Mouse (Mus musculus): ENCODE measurements around the gene Samd4b. TPM values are rescaled to one million over a fixed set of nuclear protein-coding genes. Genes with fewer than 3 reads are reported as not detected.

The Samd4b gene
- total and polyA plus RNA-seq, 2 experiments from 2014 or later, result 19.2 to 56.0 TPM

DNA sequence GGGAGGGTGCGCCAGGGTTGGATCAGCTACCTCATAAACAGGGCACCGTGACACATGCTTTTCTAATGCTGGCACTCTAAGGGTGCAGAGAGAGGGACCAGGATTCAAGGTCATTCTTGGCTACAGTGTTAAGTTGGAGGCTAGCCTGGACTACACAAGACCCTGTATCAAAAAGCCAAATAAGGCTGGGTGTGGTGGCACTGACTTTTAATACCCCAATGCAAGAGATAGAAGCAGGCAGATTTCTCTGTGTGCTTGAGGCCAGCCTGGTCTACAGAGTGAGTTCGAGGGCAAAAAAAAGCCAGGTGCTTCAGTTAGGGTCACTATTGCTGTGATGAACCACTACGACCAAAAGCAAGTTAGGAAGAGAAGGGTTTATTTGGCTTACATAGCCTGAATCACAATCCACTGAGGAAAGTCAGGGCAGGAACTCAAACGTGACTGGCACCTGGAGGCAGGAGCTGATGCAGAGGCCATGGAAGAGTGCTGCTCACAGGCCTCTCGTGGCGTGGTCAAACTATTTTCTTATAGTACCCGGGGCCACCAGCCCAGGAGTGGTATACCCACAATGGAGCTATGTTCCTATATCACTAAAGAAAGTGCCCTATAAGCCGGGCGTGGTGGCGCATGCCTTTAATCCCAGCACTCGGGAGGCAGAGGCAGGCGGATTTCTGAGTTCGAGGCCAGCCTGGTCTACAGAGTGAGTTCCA is 156.0 kb downstream of the Samd4b start:
- Histone ChIP-seq H3K27ac (ENCODE audit: low read depth, low read length) (no peak overlapping the region), H3K36me3 (ENCODE audit: insufficient read depth, low read length) (no peaks in the 10 kb centered on the region), H3K4me3 (ENCODE audit: low read depth, low read length) (no peak overlapping the region), H3K27me3 (ENCODE audit: insufficient read depth, low read length) (no peaks in the 10 kb centered on the region), H3K9me3 (ENCODE audit: low read length) (no peaks in the 10 kb centered on the region), H3K4me1 (ENCODE audit: insufficient read depth, low read length) (no peaks in the 10 kb centered on the region), H3K4me2 (ENCODE audit: low read depth, low read length, poor library complexity, severe bottlenecking) (no peak overlapping the region), H3K9ac (replicated peaks; ENCODE audit: low read length, poor library complexity, severe bottlenecking) (no peak overlapping the region)
- TF ChIP-seq CTCF (IDR thresholded peaks at IDR 0.05), result no peak
- DNase-seq (ENCODE audit: low spot score) (no peak), ATAC-seq (ENCODE audit: low FRiP score) (no peak)
- 85% methylated on average over 12 of the region's 14 CpGs for WGBS

- 57% methylated on average over 2 of the region's 2 CpGs for WGBS
- no peak overlapping the region for H3K9ac ChIP-seq (replicated peaks; ENCODE audit: low read length, poor library complexity, severe bottlenecking)
- no peak for DNase-seq (ENCODE audit: low spot score)
- no peak for ATAC-seq (ENCODE audit: low FRiP score)
- H3K27ac ChIP-seq (ENCODE audit: low read depth, low read length), result no peak overlapping the region
- H3K36me3 ChIP-seq (ENCODE audit: insufficient read depth, low read length), result no peaks in the 10 kb centered on the region
- no peak overlapping the region for H3K4me2 ChIP-seq (ENCODE audit: low read depth, low read length, poor library complexity, severe bottlenecking)
- no peak overlapping the region for H3K4me3 ChIP-seq (ENCODE audit: low read depth, low read length)
- H3K4me1 ChIP-seq (ENCODE audit: insufficient read depth, low read length), result no peaks in the 10 kb centered on the region
- no peaks in the 10 kb centered on the region for H3K27me3 ChIP-seq (ENCODE audit: insufficient read depth, low read length)
- no peaks in the 10 kb centered on the region for H3K9me3 ChIP-seq (ENCODE audit: low read length)
- TF ChIP-seq CTCF (IDR thresholded peaks at IDR 0.05), result no peak; the same call in 1 of the 2 replicates
These were observed 157.2 kb downstream of the Samd4b start for GRCm38 (mm10) chr7:28440739-28441138.

- Histone ChIP-seq H3K4me2 (ENCODE audit: low read depth, low read length, poor library complexity, severe bottlenecking) (no peak overlapping the region), H3K9ac (replicated peaks; ENCODE audit: low read length, poor library complexity, severe bottlenecking) (no peak overlapping the region), H3K36me3 (ENCODE audit: insufficient read depth, low read length) (no peaks in the 10 kb centered on the region), H3K9me3 (ENCODE audit: low read length) (no peaks in the 10 kb centered on the region), H3K4me3 (ENCODE audit: low read depth, low read length) (no peak overlapping the region), H3K4me1 (ENCODE audit: insufficient read depth, low read length) (peaks cover 6% of the 10 kb centered on the region; the same call in 1 of the 2 replicates), H3K27me3 (ENCODE audit: insufficient read depth, low read length) (no peaks in the 10 kb centered on the region), H3K27ac (ENCODE audit: low read depth, low read length) (no peak overlapping the region)
- no peak for TF ChIP-seq CTCF (IDR thresholded peaks at IDR 0.05)
- no peak for ATAC-seq (ENCODE audit: low FRiP score)
- WGBS, result 90% methylated on average over 2 of the region's 2 CpGs
- no peak for DNase-seq (ENCODE audit: low spot score)
These were observed 159.2 kb downstream of the Samd4b start for GRCm38 (mm10) chr7:28438771-28439170.

DNA sequence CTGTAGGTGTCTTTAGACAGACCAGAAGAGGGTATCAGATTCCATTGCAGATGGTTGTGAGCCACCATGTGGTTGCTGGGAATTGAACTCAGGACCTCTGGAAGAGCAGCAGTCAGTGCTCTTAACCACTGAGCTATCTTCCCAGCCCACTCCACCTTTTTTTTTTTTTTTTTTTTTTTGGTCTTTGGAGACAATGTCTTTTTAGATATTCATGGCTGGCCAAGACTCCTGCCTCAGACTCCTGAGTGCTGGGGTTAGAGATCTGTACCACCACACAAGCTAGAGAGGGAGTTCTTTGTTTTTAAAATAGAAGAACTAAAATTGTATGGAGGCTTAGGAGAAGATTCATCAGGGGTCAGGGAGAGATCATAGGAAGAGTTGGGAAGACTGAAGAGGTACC is 160.0 kb downstream of the Samd4b start:
- no peak overlapping the region for H3K4me3 ChIP-seq (ENCODE audit: low read depth, low read length)
- H3K4me1 ChIP-seq (ENCODE audit: insufficient read depth, low read length), result peaks cover 6% of the 10 kb centered on the region; the same call in 1 of the 2 replicates
- H3K27me3 ChIP-seq (ENCODE audit: insufficient read depth, low read length), result no peaks in the 10 kb centered on the region
- H3K9ac ChIP-seq (replicated peaks; ENCODE audit: low read length, poor library complexity, severe bottlenecking), result no peak overlapping the region
- no peak for ATAC-seq (ENCODE audit: low FRiP score)
- no peak overlapping the region for H3K27ac ChIP-seq (ENCODE audit: low read depth, low read length)
- TF ChIP-seq CTCF (IDR thresholded peaks at IDR 0.05), result no peak
- no peaks in the 10 kb centered on the region for H3K36me3 ChIP-seq (ENCODE audit: insufficient read depth, low read length)
- H3K4me2 ChIP-seq (ENCODE audit: low read depth, low read length, poor library complexity, severe bottlenecking), result no peak overlapping the region
- H3K9me3 ChIP-seq (ENCODE audit: low read length), result no peaks in the 10 kb centered on the region
- DNase-seq (ENCODE audit: low spot score), result no peak

- Histone ChIP-seq H3K4me2 (ENCODE audit: low read depth, low read length, poor library complexity, severe bottlenecking) (peak within 1 kb of the TSS; percentile 89), H3K4me1 (ENCODE audit: insufficient read depth, low read length) (peaks cover 6% of the 10 kb centered on the region; the same call in 1 of the 2 replicates), H3K27ac (ENCODE audit: low read depth, low read length) (peak within 1 kb of the TSS; percentile 77), H3K4me3 (ENCODE audit: low read depth, low read length) (peak within 1 kb of the TSS; percentile 77), H3K27me3 (ENCODE audit: insufficient read depth, low read length) (no peaks in the 10 kb centered on the region), H3K9me3 (ENCODE audit: low read length) (no peaks in the 10 kb centered on the region), H3K36me3 (ENCODE audit: insufficient read depth, low read length) (no peaks in the 10 kb centered on the region), H3K9ac (replicated peaks; ENCODE audit: low read length, poor library complexity, severe bottlenecking) (peak within 1 kb of the TSS; percentile 69)
- 4% methylated on average over 16 of the region's 16 CpGs for WGBS
- TF ChIP-seq CTCF (IDR thresholded peaks at IDR 0.05), result peak; percentile 90
- ATAC-seq (ENCODE audit: low FRiP score) (peak; percentile 59), DNase-seq (ENCODE audit: low spot score) (peak; percentile 90)
These were observed 160.9 kb downstream of the Samd4b start, which contains the start of gene Gmfg for GRCm38 (mm10) chr7:28436932-28437570. Gene Gmfg (plus strand): TSS chr7:28437447.

All from midbrain, postnatal 0 days (tissue).